Mouse (Mus musculus) left cerebral cortex, adult 11 months (tissue): ENCODE results near the gene Mettl17.
"Not testable (repeated sequence)": the region's sequence is repeated elsewhere in the genome, so short reads cannot be mapped to it uniquely, and the experiment has no call there.

Source experiments
- DNase-seq: peaks from one replicate; pipeline ENCODE4 v3.0.0; 2022; ENCODE audit warnings: low spot score

The Mettl17 gene

DNA sequence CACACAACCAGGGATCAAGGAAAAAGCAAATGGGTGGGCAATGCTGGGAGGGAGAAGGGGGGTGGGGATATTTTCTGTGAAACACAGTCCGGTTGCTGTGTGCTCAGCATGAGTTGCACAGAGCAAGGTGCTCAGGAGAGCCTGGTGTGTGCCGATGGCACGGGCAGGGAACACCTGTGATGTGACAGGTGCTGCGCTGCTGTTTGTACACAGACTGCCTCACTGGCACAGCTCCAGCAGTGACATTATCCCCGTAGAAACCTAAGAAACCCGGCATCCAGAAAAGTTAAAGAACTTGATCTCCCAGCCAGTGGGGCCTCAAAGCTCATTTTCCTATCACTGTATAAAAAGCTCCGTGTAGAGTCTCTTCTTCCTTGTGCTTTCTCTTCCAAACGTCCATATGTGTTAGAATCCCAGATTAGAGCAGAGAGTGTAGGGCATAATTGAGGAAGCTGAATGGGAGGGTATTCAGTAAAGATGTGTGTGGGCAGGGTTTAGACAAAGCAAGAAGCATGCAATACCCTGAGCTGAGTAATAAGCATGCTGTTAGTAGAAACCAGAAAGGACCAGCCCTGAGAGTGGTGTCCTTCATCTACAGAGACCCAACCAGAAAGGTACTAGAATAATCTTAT, 12.0 kb downstream of the Mettl17 start:
- DNase-seq: no peak

DNA sequence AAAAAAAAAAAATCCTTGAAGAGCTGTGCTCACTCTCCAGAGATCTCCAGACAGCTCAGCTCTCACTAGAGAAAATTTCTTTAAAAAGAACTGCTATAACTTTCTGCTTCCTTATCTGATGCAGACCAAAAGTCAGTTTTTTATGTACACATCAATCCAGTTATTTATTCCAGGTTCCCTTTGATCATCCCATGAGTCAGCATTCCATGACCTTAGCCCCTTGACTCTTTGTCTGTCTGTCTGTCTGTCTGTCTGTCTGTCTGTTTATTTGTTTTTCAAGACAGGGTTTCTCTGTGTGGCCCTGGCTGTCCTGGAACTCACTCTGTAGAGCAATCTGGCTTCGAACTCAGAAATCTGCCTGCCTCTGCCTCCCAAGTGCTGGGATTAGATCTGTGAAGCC, 14.7 kb downstream of the Mettl17 start:
- DNase-seq: no peak

DNA sequence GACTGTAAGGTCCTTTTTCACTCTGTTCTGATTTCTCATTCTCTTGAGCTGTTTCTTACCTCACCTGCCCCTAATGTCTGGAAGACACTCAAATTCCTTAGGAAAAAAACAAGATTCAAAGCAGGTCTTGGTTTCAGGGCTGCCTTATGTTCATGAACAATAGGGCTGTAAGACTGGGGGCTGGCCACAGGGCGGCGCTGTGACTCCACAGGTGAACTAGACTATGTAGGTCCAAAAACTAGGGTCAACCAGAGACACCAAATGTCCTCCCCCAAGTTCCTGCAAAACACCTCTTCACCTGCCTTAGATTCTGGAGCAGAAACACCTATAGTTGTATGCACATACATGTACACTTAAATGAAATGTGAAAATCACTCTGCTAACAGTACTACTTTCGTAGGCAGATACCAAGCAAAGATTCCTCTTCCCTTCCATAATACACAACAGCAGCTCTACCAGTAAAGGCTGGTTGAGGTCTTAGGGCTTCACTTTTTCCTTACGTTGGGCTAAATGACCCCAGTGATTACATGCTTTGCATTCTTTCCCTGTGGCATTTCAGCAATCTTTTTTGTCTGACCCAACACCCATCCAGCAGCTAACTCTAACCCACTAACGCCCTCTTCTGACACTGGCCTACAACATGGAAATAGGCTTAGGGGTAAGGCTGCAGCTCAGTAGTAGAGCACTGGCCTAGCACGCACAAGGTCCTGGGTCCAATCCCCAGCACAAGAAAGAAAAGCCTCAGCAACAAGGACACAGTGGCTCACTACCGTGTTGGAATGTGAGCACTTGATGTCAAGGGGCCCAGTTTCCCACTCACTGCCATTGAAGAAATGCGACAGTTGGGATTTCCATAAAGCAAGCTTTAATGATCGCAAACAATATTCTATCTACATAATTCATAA, 18.4 kb downstream of the Mettl17 start:
- peak; percentile 47 for DNase-seq

DNA sequence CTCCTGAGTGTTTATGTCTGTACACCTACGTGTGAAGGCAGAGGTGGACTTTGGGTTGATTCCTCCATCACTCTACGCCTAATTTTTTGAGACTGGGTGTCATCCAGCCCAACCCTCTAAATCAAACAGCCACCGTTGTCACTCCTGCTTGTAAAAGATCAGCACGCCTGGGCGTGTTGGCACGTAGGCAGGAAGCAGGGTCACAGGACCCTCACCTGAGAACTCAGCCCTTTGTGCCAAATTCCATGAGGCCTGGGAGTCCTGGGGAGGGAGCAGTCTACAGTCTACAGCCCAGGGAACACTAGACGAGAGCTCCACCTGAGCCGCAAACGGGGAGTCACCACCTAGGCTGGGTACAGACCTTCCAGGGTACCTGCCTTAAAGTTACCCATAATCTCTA, 19.1 kb downstream of the Mettl17 start:
- no peak for DNase-seq

DNA sequence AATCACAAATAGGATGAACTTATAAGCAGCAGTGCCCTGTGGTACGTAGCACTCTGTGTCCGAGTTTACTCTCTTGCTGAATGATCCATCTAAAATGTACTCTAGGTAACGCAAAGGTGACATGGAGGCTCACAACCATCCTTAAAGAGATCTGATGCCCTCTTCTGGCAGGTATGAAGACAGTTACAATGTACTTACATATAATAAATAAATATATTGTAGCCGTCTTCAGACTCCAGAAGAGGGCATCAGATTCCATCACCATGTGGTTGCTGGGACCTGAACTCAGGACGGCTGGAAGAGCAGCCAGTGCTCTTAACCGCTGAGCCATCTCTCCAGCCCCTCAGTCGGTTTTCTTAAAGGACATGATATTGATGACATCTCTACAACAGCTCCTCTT, 20.1 kb downstream of the Mettl17 start:
- DNase-seq: no peak

DNA sequence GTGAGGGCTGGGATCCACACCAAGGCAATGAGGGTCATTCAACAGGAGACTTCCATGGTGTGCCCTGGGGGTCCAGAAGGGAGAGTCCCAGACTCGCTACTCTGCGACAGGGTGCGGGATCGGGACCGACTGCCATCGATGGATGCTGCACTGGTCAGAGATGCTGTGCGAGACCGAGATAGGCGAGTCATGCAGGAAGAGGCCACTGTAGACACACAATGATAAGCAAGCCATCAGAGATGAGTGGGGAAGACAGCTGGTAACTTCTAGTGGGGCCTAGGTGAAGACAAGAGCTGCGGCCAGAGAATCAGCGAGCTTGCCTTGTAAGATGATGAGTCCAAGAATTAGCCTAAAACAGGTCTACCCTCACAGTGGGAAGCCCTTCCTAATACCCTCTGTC, 21.5 kb downstream of the Mettl17 start:
- no peak for DNase-seq

DNA sequence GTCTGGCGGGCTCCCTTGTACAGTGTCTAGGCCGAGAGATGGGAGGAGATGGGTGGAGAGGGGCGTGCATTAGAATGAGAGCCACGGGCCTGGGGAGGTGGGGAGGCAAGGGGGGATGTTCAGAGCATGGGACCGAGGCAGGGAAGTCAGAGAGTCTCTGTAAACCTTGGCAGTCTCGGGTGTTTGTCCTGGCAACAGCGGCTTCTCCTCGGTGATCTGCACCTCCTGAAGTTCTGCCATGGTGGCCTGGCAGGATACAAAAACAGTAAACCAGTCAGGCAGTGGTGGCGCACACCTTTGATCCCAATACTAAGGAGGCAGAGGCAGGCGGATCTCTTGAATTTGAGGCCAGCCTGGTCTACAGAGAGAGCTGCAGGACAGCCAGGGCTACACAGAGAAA, 26.7 kb downstream of the Mettl17 start:
- DNase-seq: no peak

DNA sequence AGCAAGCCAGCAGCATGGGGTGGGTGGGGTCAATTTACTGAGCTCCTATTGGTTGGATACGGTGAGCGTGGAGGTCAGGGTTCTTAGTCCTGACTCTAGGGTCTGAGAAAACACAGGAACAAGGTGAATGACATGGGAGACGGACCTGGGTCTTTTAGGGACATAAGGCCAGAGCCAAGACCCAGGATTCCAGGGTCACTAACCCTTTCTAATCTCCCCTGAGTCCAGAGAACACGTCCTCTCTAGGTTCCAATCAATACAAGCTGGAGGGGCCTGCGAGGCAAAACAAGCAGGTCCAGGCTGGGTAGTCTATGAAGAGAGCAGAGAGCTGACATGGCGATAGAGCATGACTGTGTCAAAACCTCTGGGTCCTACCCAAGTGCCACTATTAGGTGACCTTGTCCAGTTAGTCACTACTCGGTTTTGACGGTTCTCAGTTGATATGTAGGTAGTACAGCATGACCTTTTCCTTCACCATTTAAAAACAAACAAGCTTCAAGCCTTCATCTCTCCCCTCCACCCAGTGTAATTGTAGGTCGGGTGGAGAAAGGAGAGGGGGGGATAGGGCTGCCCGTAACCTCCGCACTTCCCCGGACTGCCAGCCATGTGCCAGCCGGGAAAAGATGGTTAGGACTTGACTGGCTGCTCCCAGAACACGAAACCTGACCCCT, 27.9 kb downstream of the Mettl17 start:
- DNase-seq: no peak

DNA sequence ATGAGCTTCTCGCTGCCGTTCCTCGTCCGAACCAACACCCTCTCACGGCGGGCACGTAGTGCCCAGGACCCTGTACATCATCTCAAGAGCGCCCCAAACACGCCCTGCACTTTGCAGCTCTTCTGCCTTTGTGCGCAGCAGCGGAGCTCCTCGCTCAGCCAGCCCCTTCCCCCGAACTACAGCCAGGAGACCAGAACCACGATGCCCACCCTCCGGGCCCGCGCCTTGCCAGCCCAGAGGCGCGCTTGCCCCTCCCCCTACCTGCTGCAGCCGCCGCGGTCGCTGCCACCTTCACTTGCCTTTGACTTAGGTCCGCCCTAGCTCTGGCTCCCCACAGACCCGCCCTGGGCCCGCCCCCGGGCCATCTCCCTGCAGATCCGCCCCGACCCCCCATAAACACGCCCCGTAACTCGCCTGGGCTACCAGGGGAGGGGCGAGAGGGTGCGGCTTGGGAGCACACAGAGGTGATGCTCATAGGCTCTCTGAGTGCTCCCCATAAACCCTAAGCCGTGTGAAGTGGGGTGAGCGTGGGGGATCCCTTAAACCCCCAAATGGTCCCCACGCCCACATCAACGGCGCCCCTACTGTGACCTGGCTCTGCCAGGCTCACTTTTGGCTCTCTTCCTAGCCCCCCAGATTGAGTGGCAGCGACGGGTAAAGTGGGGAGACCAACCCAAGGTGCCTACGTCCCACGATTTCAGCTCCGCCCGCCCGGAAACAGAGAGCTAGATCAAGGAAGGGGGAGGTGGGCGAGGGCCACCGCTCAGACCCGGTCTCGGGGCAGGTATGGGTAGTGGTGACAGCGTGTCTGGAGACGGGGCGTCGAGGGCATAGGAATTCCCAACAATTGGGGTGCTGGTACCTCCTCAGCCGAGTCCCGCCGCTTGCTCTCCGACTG, 28.7 kb downstream of the Mettl17 start:
- peak; percentile 44 for DNase-seq

DNA sequence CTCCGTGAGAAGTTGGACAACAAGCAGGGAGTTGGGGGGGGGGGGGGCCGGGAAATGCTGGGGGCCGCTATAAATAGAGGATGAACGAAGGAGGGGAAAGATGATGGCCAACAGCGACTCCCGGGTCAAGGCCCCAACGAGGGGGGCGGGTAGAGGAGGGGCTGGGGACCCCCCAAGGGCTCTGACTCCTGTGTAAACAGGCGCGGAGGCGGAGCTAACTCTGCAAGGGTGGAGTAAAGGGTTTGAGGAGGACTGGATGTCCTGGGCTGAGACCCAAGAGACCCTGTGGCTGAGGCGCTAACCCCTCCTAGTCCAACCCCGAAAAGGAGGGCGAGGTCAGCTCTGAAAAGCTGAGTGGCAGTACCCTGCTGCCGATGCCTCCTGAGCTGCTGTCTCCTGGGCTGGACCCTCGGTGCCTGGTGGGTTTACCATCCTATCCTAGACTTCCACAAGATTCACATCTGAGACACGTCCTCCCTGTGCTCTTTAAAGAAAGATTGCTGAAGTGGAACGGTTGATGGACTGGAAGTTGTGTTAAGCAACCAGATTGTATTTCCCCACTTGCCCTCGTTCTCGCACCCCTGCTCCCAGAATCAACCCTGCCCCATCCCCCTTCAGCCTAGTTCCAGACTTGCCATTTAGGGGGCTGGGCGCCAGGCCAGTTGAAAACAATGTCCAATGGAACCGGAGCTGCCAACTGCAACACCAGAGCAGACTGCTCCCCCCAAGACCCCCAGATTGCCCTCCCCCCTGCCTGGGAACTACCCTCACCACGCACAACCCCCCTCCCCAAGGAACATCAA, 29.5 kb downstream of the Mettl17 start, which contains the start of gene Ndrg2:
Gene Ndrg2, minus strand, starts transcription at position 199 of the 803 bp plus-strand sequence.
- peak; percentile 59 for DNase-seq

DNA sequence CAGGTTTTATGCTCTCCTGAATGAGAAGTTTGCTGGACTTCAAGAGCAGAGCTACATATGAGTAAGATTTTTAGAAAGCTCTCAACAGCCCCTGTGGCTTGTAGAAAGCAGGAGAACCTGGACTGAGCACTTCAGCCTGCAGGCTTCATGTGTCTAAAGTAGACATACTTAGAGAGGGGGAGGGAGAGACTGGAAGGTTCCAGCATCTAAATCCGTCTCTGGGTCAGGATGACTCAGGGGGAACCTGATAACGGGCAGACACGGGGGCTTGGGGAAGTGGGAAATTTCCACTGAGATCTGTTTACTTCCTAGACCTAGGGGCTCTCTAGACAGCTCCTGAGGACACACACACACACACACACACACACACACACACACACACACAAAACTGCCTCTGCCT, 30.4 kb downstream of the Mettl17 start:
- no peak for DNase-seq

DNA sequence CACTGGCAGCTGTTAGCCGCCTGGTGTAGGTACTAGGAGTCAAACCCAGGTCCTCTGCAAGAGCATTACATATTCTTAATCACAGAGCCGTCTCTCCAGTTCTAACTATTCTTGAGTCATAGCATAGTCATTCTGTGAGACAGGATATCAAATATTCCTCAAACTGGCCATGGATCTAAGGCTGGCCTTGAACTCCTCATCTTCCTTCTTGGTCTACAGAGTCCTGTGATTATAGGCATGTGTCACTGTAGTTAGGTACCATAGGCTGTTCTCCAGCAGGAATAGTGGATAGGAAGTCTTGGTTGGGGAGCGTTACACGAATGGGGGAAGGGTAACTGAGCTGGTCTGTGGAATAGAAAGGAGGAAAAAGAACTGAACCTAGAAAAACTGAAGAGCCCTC, 31.9 kb downstream of the Mettl17 start:
- DNase-seq: no peak

DNA sequence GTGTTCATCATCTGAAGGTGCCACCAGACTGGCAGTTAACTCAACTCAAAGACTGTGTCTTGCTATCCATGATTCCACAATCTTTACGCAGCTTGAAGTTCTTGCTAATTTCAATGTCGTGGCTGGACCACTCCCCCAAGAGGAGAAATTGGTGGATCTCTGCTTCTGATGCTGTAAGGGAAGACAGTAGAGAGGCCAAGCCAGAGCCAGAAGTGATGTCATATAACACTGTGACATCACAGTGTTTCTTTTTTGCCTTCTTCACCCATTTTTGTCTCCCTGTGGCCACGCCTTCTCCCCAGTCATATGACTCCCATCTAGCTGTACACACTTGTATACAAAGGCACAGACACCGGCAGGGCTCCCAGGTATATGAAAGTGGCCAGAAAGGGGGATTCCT, 33.5 kb downstream of the Mettl17 start, which contains the start of gene Tppp2:
Gene Tppp2, plus strand, starts transcription at position 301 of the 400 bp plus-strand sequence.
- no peak for DNase-seq

DNA sequence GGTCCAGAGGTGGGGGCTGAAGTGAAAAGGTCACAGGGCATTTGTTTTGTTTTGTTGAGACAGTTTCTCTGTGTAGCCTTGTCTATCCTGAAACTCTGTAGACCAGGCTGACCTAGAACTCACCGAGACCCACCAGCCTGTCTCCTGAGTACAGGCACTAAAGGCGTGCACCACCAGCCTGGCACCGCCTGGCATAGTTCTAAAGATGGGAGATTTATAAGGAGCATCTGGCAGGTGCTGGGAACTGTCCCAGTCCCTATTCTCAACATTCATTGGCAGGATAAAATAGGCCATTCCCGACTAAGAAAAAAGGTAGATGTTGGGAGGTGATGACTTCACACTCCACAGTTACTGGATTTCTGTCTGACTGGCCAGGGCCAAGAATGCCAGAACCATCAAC, 34.3 kb downstream of the Mettl17 start:
- no peak for DNase-seq

DNA sequence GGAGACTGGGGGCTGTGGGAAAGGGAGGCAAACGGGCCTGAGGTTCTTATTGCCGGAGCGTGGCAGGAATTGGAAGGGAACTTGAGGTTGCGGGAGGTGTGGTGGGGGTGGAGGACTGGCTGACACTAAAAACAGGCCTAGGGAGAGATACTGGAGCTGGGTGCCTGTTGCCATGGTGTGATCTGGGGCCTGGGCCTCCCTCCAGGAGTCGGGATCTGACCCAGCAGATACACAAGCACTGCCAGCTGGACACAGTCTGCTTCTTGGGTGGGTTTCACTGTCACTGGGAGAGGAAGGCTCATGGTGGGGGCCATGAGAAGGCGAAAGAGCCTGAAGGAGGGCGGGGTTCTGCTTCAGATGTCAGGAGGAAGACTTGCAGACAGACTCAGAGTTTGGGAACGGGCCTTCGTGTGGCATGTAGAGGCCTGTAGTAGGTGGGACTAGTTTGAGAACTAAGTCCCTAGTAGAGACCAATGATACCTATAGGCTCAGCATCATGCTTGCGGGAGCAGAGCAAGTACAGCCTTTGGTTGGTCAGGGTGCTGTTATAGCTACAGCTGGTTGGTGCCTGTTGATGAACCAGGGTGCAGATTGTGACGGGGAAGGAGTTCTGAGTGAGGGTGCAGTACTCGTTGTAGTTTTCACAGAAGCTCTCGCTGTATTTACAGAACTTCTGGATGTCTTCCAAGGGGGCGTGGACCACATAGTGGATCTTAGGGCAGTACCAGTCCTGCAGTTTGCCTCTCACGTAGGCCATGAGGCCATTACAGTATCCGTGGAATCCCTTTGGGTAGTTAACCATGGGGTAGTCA, 37.3 kb downstream of the Mettl17 start:
- DNase-seq: peak; percentile 47

DNA sequence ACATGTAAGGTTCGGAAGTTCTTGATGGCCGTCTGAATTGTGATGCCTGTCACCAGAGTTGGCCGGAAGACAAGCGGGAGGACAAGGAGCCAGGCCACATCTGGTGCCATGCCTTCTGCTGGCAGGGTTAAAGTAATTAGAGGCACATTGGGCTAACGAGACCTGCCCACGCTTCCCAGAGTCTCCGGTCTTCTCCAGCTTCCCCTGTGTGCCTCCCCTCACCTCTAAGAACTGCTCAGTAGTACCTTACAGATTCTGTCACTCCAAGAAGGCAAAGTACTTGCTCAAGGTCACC, 37.9 kb downstream of the Mettl17 start, which contains the start of gene Rnase13:
Gene Rnase13, minus strand, starts transcription at position 203 of the 295 bp plus-strand sequence.
- DNase-seq: no peak

DNA sequence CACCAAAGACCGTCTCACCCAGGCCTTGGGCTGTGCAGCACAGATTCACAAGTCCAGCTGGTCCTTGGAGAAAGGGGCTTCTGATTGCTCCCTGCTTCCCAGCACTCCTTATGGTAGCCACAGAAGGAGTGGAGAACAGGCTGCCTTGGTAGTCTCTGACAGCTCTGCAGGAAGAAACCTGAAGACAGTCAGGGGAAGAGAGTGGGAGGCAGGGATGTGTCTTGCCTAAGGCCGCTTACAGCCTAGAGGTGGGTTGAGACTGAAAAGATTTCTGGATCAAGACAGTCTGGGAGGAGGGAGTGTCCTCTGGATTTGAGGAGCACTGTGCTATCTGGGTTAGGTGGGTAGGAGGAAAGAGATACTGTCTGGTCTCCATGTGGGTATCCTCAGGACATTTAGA, 38.3 kb downstream of the Mettl17 start:
- DNase-seq: no peak

DNA sequence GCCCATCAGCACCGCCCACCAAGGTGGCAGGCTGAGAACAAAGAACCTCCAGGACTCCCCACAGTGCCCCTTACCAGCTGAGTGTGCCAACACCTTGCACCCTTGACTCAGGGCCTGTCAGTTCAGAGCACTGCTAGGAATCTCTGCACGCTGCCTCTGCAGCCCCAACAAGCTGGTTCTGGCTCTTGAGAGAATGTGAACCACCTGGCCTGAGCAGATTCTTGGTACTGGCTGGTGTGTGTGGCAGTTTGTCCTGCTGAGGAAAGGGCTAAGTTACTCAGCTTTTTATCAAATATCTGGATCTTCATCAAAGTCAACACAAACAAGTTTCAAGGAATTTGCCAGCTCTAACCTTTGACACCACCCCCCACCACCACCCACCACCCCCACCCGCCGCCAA, 38.9 kb downstream of the Mettl17 start:
- no peak for DNase-seq

DNA sequence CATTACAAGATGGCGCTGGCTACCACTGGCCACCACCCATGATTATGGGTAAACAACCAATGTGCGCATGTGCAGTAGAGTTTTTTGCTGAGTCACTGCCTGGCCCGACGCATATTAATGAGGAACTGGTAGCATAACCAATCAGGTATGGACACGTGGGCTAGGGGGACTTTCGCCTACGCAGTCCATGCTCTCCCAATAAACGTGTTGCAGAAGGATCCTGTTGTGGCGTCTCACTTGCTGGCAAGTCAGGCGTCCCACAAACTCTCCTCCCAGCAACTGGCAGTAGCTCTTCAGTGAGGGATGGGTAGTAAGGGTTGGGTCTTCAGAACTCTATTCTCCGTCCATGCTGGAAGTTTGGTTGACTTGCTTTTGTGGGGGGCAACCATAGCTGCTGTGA, 42.3 kb downstream of the Mettl17 start:
- DNase-seq: not testable (repeated sequence)

DNA sequence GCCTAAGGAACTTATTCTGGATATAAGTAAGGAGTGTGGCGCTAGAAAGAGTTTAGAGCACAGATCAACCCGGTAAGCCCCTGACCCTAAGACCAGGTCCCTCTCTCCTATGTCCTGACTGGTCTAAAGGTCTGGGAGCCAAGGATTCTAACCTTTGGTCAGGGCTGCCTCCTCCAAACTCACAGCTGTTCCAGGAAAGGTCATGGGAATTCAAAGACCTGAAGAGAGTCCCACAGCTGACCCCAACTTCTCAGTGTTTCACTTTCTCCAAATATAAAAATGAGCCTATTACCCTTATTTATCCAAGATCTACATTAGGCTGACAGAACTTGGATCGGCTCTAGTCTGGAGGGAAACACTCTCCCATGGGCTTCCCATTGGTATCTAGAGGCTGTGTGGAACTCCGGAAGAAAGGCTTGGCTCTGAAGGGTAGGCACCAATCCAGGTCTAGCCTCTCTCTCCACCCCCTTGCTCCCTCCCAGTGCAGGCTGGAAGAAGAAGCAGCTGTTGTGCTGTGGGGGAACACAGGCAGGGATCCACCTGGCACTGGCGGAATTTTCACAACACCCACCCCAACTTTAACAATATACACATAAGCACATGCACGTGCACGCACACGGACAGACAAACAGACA, 44.8 kb downstream of the Mettl17 start:
- DNase-seq: peak; percentile 51
